Mouse (Mus musculus) intestine, postnatal 0 days (tissue): ENCODE measurements at regions not wholly inside any gene's neighbourhood (a gene's known extent, or its start where the extent isn't known, plus 50 kb on each side); places are given as distances from the start of the nearest gene placed in this dataset.

Experiments
- ATAC-seq: fragments of 200-750 bp; cut with Nextera tagmentation; 2 replicates; pipeline ENCODE4 v1.8.0; 2017; ENCODE audit warnings: mild to moderate bottlenecking, moderate TSS enrichment, moderate library complexity
- H3K27ac ChIP-seq: fragments of 300-500 bp; sonication (generic); 2 replicates; pipeline ENCODE4 v1.5.1; 2014; ENCODE audit warnings: mild to moderate bottlenecking, low read depth, low read length, moderate library complexity
- H3K27me3 ChIP-seq: fragments of 300-500 bp; sonication (generic); replicated peaks from 2 replicates; pipeline ENCODE4 v1.6.1; 2014; ENCODE audit warnings: low read length, mixed read lengths; ENCODE audit not compliant: control insufficient read depth, insufficient read depth
- H3K36me3 ChIP-seq: fragments of 300-500 bp; sonication (generic); 2 replicates; pipeline ENCODE4 v1.6.1; 2014; ENCODE audit warnings: mild to moderate bottlenecking, moderate library complexity; ENCODE audit not compliant: control insufficient read depth, insufficient read depth
- H3K4me1 ChIP-seq: fragments of 300-500 bp; sonication (generic); replicated peaks from 2 replicates; pipeline ENCODE4 v1.6.1; 2014; ENCODE audit warnings: antibody characterized with exemption, low read length, mixed read lengths; ENCODE audit not compliant: control insufficient read depth, insufficient read depth
- H3K4me2 ChIP-seq: fragments of 300-500 bp; sonication (generic); replicated peaks from 2 replicates; pipeline ENCODE4 v1.6.1; 2014; ENCODE audit warnings: low read depth, mild to moderate bottlenecking, moderate library complexity
- H3K4me3 ChIP-seq: fragments of 300-500 bp; sonication (generic); 2 replicates; pipeline ENCODE4 v1.5.1; 2014; ENCODE audit warnings: low read depth, low read length
- H3K9ac ChIP-seq: fragments of 300-500 bp; sonication (generic); 2 replicates; pipeline ENCODE4 v1.6.1; 2014; ENCODE audit warnings: mild to moderate bottlenecking, low read depth, low read length
- H3K9me3 ChIP-seq: fragments of 300-500 bp; sonication (generic); 2 replicates; pipeline ENCODE4 v1.6.1; 2016; ENCODE audit warnings: mixed run types; ENCODE audit not compliant: control insufficient read depth
- CTCF ChIP-seq: sonication (generic); IDR thresholded peaks from 2 replicates; pipeline ENCODE4 v1.5.1; 2016; ENCODE audit warnings: low read depth, mild to moderate bottlenecking, control low read depth, antibody characterized with exemption, moderate library complexity
- WGBS: fragments of 180-500 bp; shearing (Covaris S2); extraction: QIAGEN DNeasy Blood & Tissue Kit; methylation state at CpG from one replicate; pipeline ENCODE4 v1.1.7; 2014; 5-methylcytosine and 5-hydroxymethylcytosine counted together

GRCm38 (mm10) chr10:98650533-98650932, 263.7 kb upstream of the Atp2b1 start:
- WGBS, result 79% methylated on average over 4 of the region's 4 CpGs
- H3K9me3 ChIP-seq, result no peaks in the 10 kb centered on the region
- H3K4me2 ChIP-seq, result no peak overlapping the region
- no peak overlapping the region for H3K9ac ChIP-seq
- H3K4me3 ChIP-seq, result no peak overlapping the region
- no peak overlapping the region for H3K27ac ChIP-seq
- H3K4me1 ChIP-seq, result peaks cover 5% of the 10 kb centered on the region
- no peak for TF ChIP-seq CTCF
- H3K36me3 ChIP-seq, result no peaks in the 10 kb centered on the region
- H3K27me3 ChIP-seq, result no peaks in the 10 kb centered on the region
- ATAC-seq, result no peak

GRCm38 (mm10) chr10:98651127-98651526, 263.1 kb upstream of the Atp2b1 start:
- H3K36me3 ChIP-seq, result no peaks in the 10 kb centered on the region
- no peak overlapping the region for H3K4me2 ChIP-seq
- no peak for ATAC-seq
- H3K27ac ChIP-seq, result no peak overlapping the region
- H3K27me3 ChIP-seq, result no peaks in the 10 kb centered on the region
- no peak overlapping the region for H3K4me3 ChIP-seq
- peaks cover 5% of the 10 kb centered on the region for H3K4me1 ChIP-seq
- no peak overlapping the region for H3K9ac ChIP-seq
- H3K9me3 ChIP-seq, result no peaks in the 10 kb centered on the region
- TF ChIP-seq CTCF, result no peak
- 78% methylated on average over 6 of the region's 6 CpGs for WGBS

DNA sequence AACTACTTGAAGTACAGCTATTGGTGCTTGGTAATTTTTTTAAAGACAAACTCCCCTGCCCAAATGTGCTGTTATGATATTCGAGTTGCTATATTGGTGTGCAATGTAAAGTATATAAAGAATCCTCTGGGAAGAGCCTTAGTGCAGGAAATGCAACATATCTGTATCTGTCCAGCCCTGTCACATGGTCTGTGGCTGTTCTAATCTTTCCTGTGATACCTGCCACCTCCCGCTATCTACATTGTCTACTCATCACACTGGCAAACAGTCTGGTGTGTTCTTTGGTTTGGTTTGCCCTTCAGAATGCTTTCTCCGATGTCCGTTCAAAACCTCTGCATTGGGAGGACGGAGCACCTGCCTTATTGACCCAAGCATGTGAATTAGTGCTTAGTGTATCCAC, 262.6 kb upstream of the Atp2b1 start:
- peak overlapping the region; percentile 35; the same call in 1 of the 2 replicates for H3K27ac ChIP-seq
- no peaks in the 10 kb centered on the region for H3K9me3 ChIP-seq
- H3K27me3 ChIP-seq, result no peaks in the 10 kb centered on the region
- no peak overlapping the region for H3K4me2 ChIP-seq
- peak; percentile 73 for ATAC-seq
- 68% methylated on average over 5 of the region's 5 CpGs for WGBS
- H3K9ac ChIP-seq, result no peak overlapping the region
- H3K36me3 ChIP-seq, result no peaks in the 10 kb centered on the region
- H3K4me3 ChIP-seq, result no peak overlapping the region
- H3K4me1 ChIP-seq, result peaks cover 5% of the 10 kb centered on the region
- no peak for TF ChIP-seq CTCF

DNA sequence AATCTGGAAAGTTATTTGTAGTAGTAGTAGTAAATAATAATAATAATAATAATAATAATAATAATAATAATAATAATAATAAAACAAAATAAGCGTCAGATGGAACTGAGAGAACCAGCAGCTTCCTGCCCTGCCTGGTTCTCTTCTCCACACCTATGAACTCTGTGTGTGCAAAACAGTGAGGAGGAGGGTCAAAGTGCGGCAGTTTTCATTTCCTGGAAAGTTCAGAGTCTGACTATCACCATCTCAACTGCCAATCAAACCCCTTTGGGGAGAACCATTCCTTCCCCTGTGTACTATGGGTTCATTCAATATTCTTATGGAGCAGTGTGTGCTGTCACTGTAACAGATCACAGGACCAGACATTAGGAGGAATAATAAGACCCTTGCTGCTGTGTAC, 262.1 kb upstream of the Atp2b1 start:
- Histone ChIP-seq H3K4me2 (no peak overlapping the region), H3K4me1 (peaks cover 5% of the 10 kb centered on the region), H3K4me3 (no peak overlapping the region), H3K9ac (no peak overlapping the region), H3K9me3 (no peaks in the 10 kb centered on the region), H3K36me3 (no peaks in the 10 kb centered on the region), H3K27ac (no peak overlapping the region), H3K27me3 (no peaks in the 10 kb centered on the region)
- peak; percentile 97 for ATAC-seq
- TF ChIP-seq CTCF, result no peak
- WGBS, result 41% methylated on average over 2 of the region's 2 CpGs

DNA sequence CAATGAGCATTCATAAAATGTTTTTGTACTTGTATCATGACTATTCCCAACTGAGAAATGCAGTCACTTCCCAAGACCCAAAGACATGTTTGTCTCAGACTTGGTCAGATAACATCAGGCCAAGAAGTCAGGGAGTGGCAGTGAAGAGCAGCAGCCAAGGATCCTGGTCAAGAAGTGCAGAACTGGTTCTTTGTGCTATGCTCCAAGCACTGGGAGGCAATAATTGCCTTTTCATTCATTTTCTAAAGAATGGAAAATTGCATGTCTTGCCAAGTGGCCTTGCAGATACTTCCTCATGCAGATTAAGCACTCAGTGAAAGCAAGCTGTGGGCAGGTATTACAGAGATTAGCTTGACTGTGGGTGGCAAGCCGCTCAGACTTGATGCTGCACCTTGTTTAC, 253.5 kb upstream of the Atp2b1 start:
- H3K27me3 ChIP-seq, result no peaks in the 10 kb centered on the region
- no peak for ATAC-seq
- no peaks in the 10 kb centered on the region for H3K36me3 ChIP-seq
- H3K4me2 ChIP-seq, result no peak overlapping the region
- H3K4me1 ChIP-seq, result no peaks in the 10 kb centered on the region
- no peak for TF ChIP-seq CTCF
- 21% methylated on average over 1 of the region's 1 CpGs for WGBS
- H3K4me3 ChIP-seq, result no peak overlapping the region
- no peak overlapping the region for H3K9ac ChIP-seq
- no peaks in the 10 kb centered on the region for H3K9me3 ChIP-seq
- no peak overlapping the region for H3K27ac ChIP-seq

GRCm38 (mm10) chr10:98665936-98666505, 248.2 kb upstream of the Atp2b1 start:
- Histone ChIP-seq H3K9ac (no peak overlapping the region), H3K36me3 (no peaks in the 10 kb centered on the region), H3K27me3 (no peaks in the 10 kb centered on the region), H3K4me1 (0 out of 2 replicates have a peak, but pooled peaks cover 3% of the 10 kb centered on the region), H3K4me3 (no peak overlapping the region), H3K4me2 (no peak overlapping the region), H3K9me3 (no peaks in the 10 kb centered on the region), H3K27ac (no peak overlapping the region; the same call in 1 of the 2 replicates)
- WGBS, result 54% methylated on average over 3 of the region's 3 CpGs
- ATAC-seq, result peak; percentile 87
- no peak for TF ChIP-seq CTCF

DNA sequence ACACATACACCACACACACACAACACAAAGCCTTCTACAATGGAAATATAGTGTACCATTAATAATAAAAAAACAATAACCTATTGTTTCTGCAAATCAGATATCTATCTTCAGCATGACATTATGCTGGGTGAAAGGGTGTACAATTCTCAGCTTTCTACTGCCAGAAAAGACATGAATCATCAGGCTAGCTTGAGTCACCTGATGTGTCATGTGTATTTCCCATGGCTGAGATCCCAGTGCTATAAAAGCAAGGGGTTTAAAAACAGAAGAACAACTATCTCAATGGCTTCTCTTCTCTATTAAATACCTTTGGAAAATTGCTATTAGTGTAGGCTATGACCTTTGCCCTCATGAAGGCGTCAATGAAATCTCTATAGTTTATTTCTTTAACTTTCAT, 246.5 kb upstream of the Atp2b1 start:
- no peak overlapping the region for H3K27ac ChIP-seq
- ATAC-seq, result 0 out of 2 replicates have a peak, but pooled peaks have one; percentile 21

More for the DNA sequence above, 246.5 kb upstream of the Atp2b1 start:
- no peaks in the 10 kb centered on the region for H3K9me3 ChIP-seq
- no peaks in the 10 kb centered on the region for H3K27me3 ChIP-seq
- no peak for TF ChIP-seq CTCF
- H3K4me2 ChIP-seq, result no peak overlapping the region
- H3K4me3 ChIP-seq, result no peak overlapping the region
- H3K36me3 ChIP-seq, result no peaks in the 10 kb centered on the region
- H3K9ac ChIP-seq, result no peak overlapping the region
- 31% methylated on average over 1 of the region's 1 CpGs for WGBS
- H3K4me1 ChIP-seq, result 0 out of 2 replicates have a peak, but pooled peaks cover 3% of the 10 kb centered on the region
